Mouse (Mus musculus) liver, adult (tissue): ENCODE measurements around the gene Tpst2.

ENCODE experiments used
- GATA4 ChIP-seq: IDR thresholded peaks from 2 replicates; pipeline ENCODE4 v1.6.1; 2014; ENCODE audit warnings: mild to moderate bottlenecking, low read length; ENCODE audit not compliant: insufficient replicate concordance

Gene Tpst2

GRCm38 (mm10) chr5:112285548-112286085 lies 9.1 kb downstream of the Tpst2 start:
- TF ChIP-seq GATA4 = no peak

- TF ChIP-seq GATA4 = no peak
These were observed 10.1 kb downstream of the Tpst2 start for GRCm38 (mm10) chr5:112286608-112286983.

- no peak for TF ChIP-seq GATA4
These were observed 10.6 kb downstream of the Tpst2 start for GRCm38 (mm10) chr5:112286984-112287641.

GRCm38 (mm10) chr5:112287652-112288051 lies 11.2 kb downstream of the Tpst2 start:
- TF ChIP-seq GATA4 = no peak

GRCm38 (mm10) chr5:112288193-112289141 lies 12.0 kb downstream of the Tpst2 start:
- no peak for TF ChIP-seq GATA4

GRCm38 (mm10) chr5:112289236-112289635 lies 12.7 kb downstream of the Tpst2 start:
- TF ChIP-seq GATA4 = no peak

GRCm38 (mm10) chr5:112289819-112290535 lies 13.5 kb downstream of the Tpst2 start:
- no peak for TF ChIP-seq GATA4

- no peak for TF ChIP-seq GATA4
These were observed 14.0 kb downstream of the Tpst2 start for GRCm38 (mm10) chr5:112290536-112290880.

- no peak for TF ChIP-seq GATA4
These were observed 15.4 kb downstream of the Tpst2 start for GRCm38 (mm10) chr5:112291866-112292265.

- TF ChIP-seq GATA4 = no peak
These were observed 16.0 kb downstream of the Tpst2 start for GRCm38 (mm10) chr5:112292343-112292980.

GRCm38 (mm10) chr5:112293800-112294199 lies 17.3 kb downstream of the Tpst2 start:
- peak; percentile 59; the same call in 1 of the 2 replicates for TF ChIP-seq GATA4

GRCm38 (mm10) chr5:112294696-112295095 lies 18.2 kb downstream of the Tpst2 start:
- no peak for TF ChIP-seq GATA4

- no peak for TF ChIP-seq GATA4
These were observed 18.7 kb downstream of the Tpst2 start for GRCm38 (mm10) chr5:112295162-112295561.

GRCm38 (mm10) chr5:112295564-112295963 lies 19.1 kb downstream of the Tpst2 start:
- no peak for TF ChIP-seq GATA4

GRCm38 (mm10) chr5:112296404-112297181 lies 20.1 kb downstream of the Tpst2 start:
- TF ChIP-seq GATA4 = no peak

GRCm38 (mm10) chr5:112297257-112297656 lies 20.8 kb downstream of the Tpst2 start:
- no peak for TF ChIP-seq GATA4
